Mouse (Mus musculus) heart, embryonic 14.5 days (tissue): ENCODE data around the gene Zscan20. TPM values are rescaled to one million over a fixed set of nuclear protein-coding genes. Genes with fewer than 3 reads are reported as not detected.
"Not testable (repeated sequence)": the region's sequence is repeated elsewhere in the genome, so short reads cannot be mapped to it uniquely, and the experiment has no call there.

Experiments
- ATAC-seq: fragments of 200-750 bp; cut with Nextera tagmentation; 2 replicates; pipeline ENCODE4 v1.8.0; 2017; ENCODE audit warnings: low read depth, moderate TSS enrichment; ENCODE audit not compliant: insufficient number of reproducible peaks, insufficient read depth, low FRiP score
- H3K27ac ChIP-seq, 2 experiments: fragments of 200-500 bp in 1 of 2; fragments of 300-500 bp in 1 of 2; sonication (generic) in 1 of 2; replicated peaks in 1 of 2; 2 replicates each; pipeline ENCODE4 v1.5.1; 2012 to 2014; ENCODE audit warnings: low read depth in 2 of 2, low read length in 2 of 2, control low read depth in 1 of 2, mild to moderate bottlenecking in 1 of 2, mixed read lengths in 1 of 2; ENCODE audit not compliant: control insufficient read depth in 1 of 2, insufficient read depth in 1 of 2
- H3K27me3 ChIP-seq: fragments of 300-500 bp; sonication (generic); 2 replicates; pipeline ENCODE4 v1.6.1; 2014; ENCODE audit warnings: mild to moderate bottlenecking, low read length, control low read depth; ENCODE audit not compliant: control insufficient read depth, insufficient read depth
- H3K36me3 ChIP-seq: fragments of 300-500 bp; sonication (generic); 2 replicates; pipeline ENCODE4 v1.6.1; 2014; ENCODE audit warnings: mild to moderate bottlenecking, control low read depth, low read length, mixed read lengths; ENCODE audit not compliant: control insufficient read depth, insufficient read depth
- H3K4me1 ChIP-seq, 2 experiments: fragments of 200-500 bp in 1 of 2; fragments of 300-500 bp in 1 of 2; sonication (generic) in 1 of 2; 2 replicates each; pipeline ENCODE4 v1.6.1; 2012 to 2014; ENCODE audit warnings: low read length in 2 of 2, control low read depth in 1 of 2, mixed read lengths in 1 of 2; ENCODE audit not compliant: control insufficient read depth in 2 of 2, insufficient read depth in 2 of 2
- H3K4me2 ChIP-seq: fragments of 300-500 bp; sonication (generic); 2 replicates; pipeline ENCODE4 v1.6.1; 2014; ENCODE audit warnings: mild to moderate bottlenecking, low read length
- H3K4me3 ChIP-seq, 2 experiments: fragments of 200-500 bp in 1 of 2; fragments of 300-500 bp in 1 of 2; sonication (generic) in 1 of 2; 2 replicates each; pipeline ENCODE4 v1.5.1; 2012 to 2014; ENCODE audit warnings: low read length in 2 of 2, mild to moderate bottlenecking in 2 of 2, control low read depth in 1 of 2, low read depth in 1 of 2, moderate library complexity in 1 of 2; ENCODE audit not compliant: control insufficient read depth in 1 of 2, insufficient read depth in 1 of 2
- H3K9ac ChIP-seq: fragments of 300-500 bp; sonication (generic); 2 replicates; pipeline ENCODE4 v1.6.1; 2014; ENCODE audit warnings: mild to moderate bottlenecking, low read length
- H3K9me3 ChIP-seq: fragments of 300-500 bp; sonication (generic); 2 replicates; pipeline ENCODE4 v1.6.1; 2016; ENCODE audit warnings: low read length, control low read depth; ENCODE audit not compliant: control insufficient read depth
- WGBS: fragments of 180-500 bp; shearing (Covaris S2); extraction: QIAGEN DNeasy Blood & Tissue Kit; methylation state at CpG from one replicate; pipeline ENCODE4 v1.1.7; 2014; 5-methylcytosine and 5-hydroxymethylcytosine counted together
- polyA plus RNA-seq: library from polyadenylated mRNA; unstranded; fragments of >200 nt; fragmentation: Nextera tagmentation; extraction: Ambion mirVana; gene quantifications from 2 replicates; pipeline ENCODE4 v1.2.1, GENCODE M21; 2014

Zscan20 gene
- polyA plus RNA-seq, 1 experiment from 2014 or later = 4.4 TPM

DNA sequence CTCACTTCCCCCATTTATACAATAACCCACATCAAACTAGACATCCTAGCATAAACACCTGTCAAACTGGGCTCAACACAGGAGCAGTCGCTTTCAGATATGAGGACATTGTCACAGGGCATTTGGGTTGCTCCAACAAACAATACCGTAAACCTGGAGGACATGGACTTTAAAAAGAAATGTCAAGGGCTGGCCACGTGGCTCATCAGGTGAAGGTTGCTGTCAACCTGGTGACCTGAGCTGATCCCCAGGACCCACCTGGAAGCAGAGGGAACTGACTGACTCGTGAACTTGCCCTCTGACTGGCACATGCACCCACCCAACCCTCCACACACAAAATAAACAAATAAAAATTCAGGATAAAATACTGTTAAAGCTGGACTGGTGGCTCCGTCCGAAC, 10.7 kb upstream of the Zscan20 start:
- H3K4me1 ChIP-seq = peaks cover 7 to 10% of the 10 kb centered on the region in 2 experiments; a peak in 1 of 4 replicates
- H3K4me2 ChIP-seq = no peak overlapping the region
- no peak for ATAC-seq
- H3K4me3 ChIP-seq = no peak overlapping the region
- H3K36me3 ChIP-seq = no peaks in the 10 kb centered on the region
- peaks cover 14% of the 10 kb centered on the region; the same call in 1 of the 2 replicates for H3K27me3 ChIP-seq
- H3K27ac ChIP-seq = no peak overlapping the region
- H3K9me3 ChIP-seq = no peaks in the 10 kb centered on the region
- no peak overlapping the region for H3K9ac ChIP-seq
- 82% methylated on average over 6 of the region's 6 CpGs for WGBS

DNA sequence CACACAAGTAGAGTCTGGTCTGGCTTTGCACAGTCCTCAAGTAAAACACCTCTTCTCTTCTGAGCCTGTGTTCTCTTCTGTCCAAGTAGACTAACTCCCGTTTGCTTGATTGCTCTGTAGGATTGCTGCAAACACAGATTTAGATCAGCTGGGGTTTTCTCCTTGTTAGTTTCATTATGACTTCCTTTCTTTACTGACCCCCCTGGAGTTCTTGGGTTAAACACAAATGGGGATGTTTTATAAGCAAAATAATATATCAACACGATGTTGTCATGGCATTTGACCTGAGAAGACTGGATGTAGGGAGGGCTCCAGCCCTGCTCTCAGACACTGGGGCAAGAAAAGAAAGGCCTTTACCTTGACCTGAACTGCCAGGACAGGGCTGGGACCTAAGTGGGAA, 9.1 kb upstream of the Zscan20 start:
- Histone ChIP-seq H3K27me3 (peaks cover 18% of the 10 kb centered on the region; the same call in 1 of the 2 replicates), H3K27ac (no peak overlapping the region), H3K4me3 (no peak overlapping the region), H3K4me2 (no peak overlapping the region), H3K4me1 (peaks cover 7 to 10% of the 10 kb centered on the region in 2 experiments; a peak in 1 of 4 replicates), H3K9ac (no peak overlapping the region), H3K36me3 (no peaks in the 10 kb centered on the region), H3K9me3 (no peaks in the 10 kb centered on the region)
- 73% methylated on average over 2 of the region's 2 CpGs for WGBS
- no peak for ATAC-seq

DNA sequence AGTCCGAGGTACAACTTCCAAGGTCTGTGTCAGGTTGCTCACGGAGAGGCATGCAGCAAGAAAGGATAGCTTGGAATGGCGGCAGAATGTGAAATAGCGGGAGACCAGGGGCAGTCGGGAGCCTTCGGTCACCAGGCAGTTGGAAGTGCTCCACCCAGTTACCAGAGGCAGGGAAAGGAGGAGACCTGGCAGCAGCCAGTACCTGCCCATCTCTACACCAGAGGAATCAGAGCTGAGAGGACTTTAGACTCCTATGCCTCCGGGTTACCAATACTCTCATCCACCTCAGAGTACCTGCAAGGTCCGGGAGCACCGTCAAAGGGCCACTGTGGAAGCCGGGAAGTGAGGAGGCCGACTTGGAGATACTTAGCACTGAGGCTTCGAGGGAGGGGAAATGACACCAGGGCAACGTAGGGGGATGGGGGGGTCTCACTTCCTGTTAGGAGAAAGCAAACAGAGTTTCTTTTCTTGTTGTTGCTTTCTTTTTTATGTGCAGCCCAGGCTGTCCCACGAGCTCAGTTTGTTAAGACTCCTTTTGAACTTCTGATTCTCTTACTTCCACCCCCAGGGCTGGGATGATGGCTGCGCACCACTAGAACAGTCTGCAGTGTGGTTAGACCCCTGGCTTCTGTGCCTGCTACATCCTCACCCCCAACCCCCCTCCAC, 8.5 kb upstream of the Zscan20 start, which contains the start of gene Tlr12:
Gene Tlr12, minus strand, starts transcription at position 374 of the 666 bp plus-strand sequence.
- no peak for ATAC-seq
- no peak within 1 kb of the TSS for H3K9ac ChIP-seq
- no peak within 1 kb of the TSS for H3K4me2 ChIP-seq

DNA sequence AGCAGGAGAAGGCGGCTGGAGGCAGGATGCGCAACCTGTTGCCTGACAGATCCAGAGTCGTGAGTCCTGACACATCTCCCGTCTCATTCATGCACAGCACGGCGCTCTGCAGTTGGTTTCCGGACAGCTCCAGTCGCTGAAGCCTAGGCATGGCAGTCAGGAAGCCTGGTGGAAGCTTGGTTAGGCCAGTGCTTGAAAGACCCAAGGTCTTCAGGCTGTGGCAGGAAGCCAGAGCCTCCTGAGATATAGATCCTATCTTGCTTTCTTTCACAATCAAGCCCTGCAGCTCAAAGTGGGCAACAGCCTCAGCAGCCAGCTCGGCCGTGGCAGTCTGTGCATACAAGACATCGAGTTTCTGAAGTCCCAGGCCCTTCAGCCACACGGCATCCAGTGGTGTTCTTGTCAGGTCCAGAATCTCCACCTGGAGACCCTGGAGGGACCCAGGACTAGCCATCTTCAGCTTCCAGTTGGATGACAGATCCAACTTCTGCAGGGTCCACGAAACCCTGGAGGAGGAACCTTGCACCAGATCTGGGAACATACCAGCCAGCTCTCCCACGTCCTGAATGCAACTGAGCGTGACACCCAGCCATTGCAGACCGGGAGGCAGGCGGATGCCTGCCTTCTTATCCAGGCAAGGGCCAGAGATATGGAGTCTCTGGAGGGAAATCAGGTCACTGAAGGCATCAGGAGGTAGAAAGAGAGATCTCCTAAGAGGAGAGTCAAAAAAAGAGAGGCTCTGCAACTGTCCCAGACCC, 7.6 kb upstream of the Zscan20 start:
- H3K4me2 ChIP-seq = no peak overlapping the region
- H3K27ac ChIP-seq = no peak overlapping the region
- H3K9ac ChIP-seq = no peak overlapping the region
- no peaks in the 10 kb centered on the region for H3K9me3 ChIP-seq
- no peaks in the 10 kb centered on the region for H3K36me3 ChIP-seq
- WGBS = 41% methylated on average over 17 of the region's 17 CpGs
- no peak overlapping the region for H3K4me3 ChIP-seq
- H3K4me1 ChIP-seq = peaks cover 7 to 10% of the 10 kb centered on the region in 2 experiments; a peak in 1 of 4 replicates
- ATAC-seq = no peak
- H3K27me3 ChIP-seq = peaks cover 18% of the 10 kb centered on the region; the same call in 1 of the 2 replicates

More for the DNA sequence above, 8.5 kb upstream of the Zscan20 start, which contains the start of gene Tlr12:
- H3K4me1 ChIP-seq = peaks cover 7 to 10% of the 10 kb centered on the region in 2 experiments; a peak in 1 of 4 replicates
- no peak within 1 kb of the TSS for H3K27ac ChIP-seq
- peaks cover 18% of the 10 kb centered on the region; the same call in 1 of the 2 replicates for H3K27me3 ChIP-seq
- 52% methylated on average over 15 of the region's 15 CpGs for WGBS
- no peak within 1 kb of the TSS for H3K4me3 ChIP-seq
- H3K36me3 ChIP-seq = no peaks in the 10 kb centered on the region
- no peaks in the 10 kb centered on the region for H3K9me3 ChIP-seq

DNA sequence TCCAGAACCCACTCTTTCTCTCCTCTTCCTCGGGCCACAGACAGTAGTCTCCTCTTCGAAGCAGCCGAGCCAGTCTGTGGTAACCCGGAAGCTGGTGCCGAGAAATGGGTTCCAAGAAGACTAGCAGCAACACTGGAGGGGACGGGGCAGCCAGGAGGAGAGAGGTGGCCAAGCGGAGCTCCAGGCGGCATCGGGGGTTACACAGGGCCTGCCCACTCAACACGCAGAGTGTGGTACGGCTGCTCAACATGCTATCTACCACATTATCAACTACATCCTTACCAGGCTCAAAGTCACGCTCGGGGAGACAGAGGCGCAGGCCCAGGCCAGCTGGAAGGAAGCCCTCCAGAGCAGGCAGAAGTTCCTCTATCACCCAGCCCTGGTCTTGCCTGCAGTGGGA, 5.9 kb upstream of the Zscan20 start:
- Histone ChIP-seq H3K9ac (no peak overlapping the region), H3K4me1 (peaks cover 7 to 10% of the 10 kb centered on the region in 2 experiments; a peak in 1 of 4 replicates), H3K36me3 (no peaks in the 10 kb centered on the region), H3K4me3 (no peak overlapping the region), H3K9me3 (no peaks in the 10 kb centered on the region), H3K4me2 (no peak overlapping the region), H3K27me3 (peaks cover 18% of the 10 kb centered on the region; the same call in 1 of the 2 replicates), H3K27ac (no peak overlapping the region)
- WGBS = 80% methylated on average over 14 of the region's 14 CpGs
- ATAC-seq = no peak

DNA sequence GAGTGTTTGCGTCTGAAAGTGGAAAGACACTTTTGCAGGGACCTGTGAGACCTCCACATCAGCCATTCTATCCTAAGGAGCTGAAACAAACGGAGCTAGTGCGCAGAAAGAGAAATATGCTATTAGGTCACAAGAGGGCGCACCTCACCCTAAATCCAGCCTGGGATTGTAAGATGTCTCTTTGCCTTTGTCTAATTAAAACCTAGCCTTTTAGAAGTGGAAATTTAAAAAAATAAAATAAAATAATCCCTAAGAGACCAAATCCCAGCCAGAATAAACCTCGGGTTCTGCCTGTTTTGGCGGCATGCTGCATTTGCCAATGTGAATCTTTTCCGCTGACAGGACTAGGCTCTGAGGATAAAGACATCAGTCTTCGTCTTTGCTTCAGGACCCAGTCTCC, 3.4 kb upstream of the Zscan20 start:
- H3K27me3 ChIP-seq = peaks cover 18% of the 10 kb centered on the region; the same call in 1 of the 2 replicates

DNA sequence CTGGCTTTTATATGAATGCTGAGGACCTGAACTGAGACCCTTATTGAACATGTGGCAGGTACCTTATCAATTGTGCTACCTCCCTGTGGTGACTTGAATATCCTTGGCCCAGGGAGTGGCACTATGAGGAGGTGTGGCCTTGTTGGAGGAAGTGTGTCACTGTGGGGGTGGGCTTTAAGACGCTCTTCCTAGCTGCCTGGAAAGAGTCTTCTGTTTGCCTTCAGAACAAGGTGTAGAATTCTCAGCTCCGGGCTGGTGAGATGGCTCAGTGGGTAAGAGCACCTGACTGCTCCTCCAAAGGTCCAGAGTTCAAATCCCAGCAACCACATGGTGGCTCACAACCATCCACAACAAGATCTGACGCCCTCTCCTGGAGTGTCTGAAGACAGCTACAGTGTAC, 1.8 kb upstream of the Zscan20 start:
- not testable (repeated sequence) for ATAC-seq, H3K4me2 ChIP-seq, H3K4me3 ChIP-seq, H3K36me3 ChIP-seq, H3K4me1 ChIP-seq, H3K9me3 ChIP-seq, H3K27me3 ChIP-seq, H3K27ac ChIP-seq, H3K9ac ChIP-seq
- 77% methylated on average over 3 of the region's 3 CpGs for WGBS

More for the DNA sequence above, 3.4 kb upstream of the Zscan20 start:
- 20% methylated on average over 8 of the region's 8 CpGs for WGBS
- Histone ChIP-seq H3K36me3 (no peaks in the 10 kb centered on the region), H3K4me1 (peaks cover 7 to 10% of the 10 kb centered on the region in 2 experiments; a peak in 1 of 4 replicates), H3K4me3 (no peak overlapping the region), H3K27ac (no peak overlapping the region), H3K9ac (no peak overlapping the region), H3K4me2 (no peak overlapping the region), H3K9me3 (no peaks in the 10 kb centered on the region)
- ATAC-seq = no peak
